Mouse (Mus musculus): ENCODE data around the gene Mthfsd. TPM values are rescaled to one million over a fixed set of nuclear protein-coding genes. Genes with fewer than 3 reads are reported as not detected.

Mthfsd gene
- total and polyA plus RNA-seq, 3 experiments = 46.1 to 62.6 TPM; not detected in 1

DNA sequence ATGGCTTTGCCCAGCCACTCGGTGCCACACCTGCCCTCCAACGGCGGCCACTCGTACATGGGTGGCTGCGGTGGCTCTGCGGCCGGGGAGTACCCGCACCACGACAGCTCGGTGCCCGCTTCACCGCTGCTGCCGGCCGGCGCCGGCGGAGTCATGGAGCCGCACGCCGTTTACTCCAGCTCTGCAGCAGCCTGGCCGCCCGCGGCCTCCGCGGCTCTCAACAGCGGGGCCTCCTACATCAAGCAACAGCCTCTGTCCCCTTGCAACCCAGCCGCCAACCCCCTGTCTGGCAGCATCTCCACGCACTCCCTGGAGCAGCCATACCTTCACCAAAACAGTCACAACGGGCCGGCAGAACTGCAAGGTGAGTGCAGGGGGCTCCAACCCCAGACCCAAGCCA, 23.2 kb downstream of the Mthfsd start:
- H3K36me3 ChIP-seq (ENCODE audit: control insufficient read depth in 1 of 2, insufficient read depth in 2 of 2, low read length in 2 of 2) = no peaks in the 10 kb centered on the region
- no peak for TF ChIP-seq ZNF384 (IDR thresholded peaks at IDR 0.05; ENCODE audit: low read depth, low read length)
- no peak for TF ChIP-seq USF2 (IDR thresholded peaks at IDR 0.05; ENCODE audit: borderline replicate concordance in 1 of 2, insufficient read depth in 1 of 2, low read depth in 1 of 2, low read length in 2 of 2)
- TF ChIP-seq ZKSCAN1 (IDR thresholded peaks at IDR 0.05; ENCODE audit: low read depth, low read length) = no peak
- no peak for TF ChIP-seq GATA1 (IDR thresholded peaks at IDR 0.05; ENCODE audit: low read depth, low read length)
- TF ChIP-seq ELF1 (IDR thresholded peaks at IDR 0.05; ENCODE audit: low read depth, low read length) = no peak
- no peak for TF ChIP-seq TAL1 (IDR thresholded peaks at IDR 0.05; ENCODE audit: low read length)
- no peak for TF ChIP-seq UBTF (IDR thresholded peaks at IDR 0.05; ENCODE audit: borderline replicate concordance, insufficient read depth, low read depth, low read length)
- no peak for TF ChIP-seq ZMIZ1 (IDR thresholded peaks at IDR 0.05; ENCODE audit: low read depth, low read length)
- no peak for TF ChIP-seq MAZ (IDR thresholded peaks at IDR 0.05; ENCODE audit: low read depth, low read length)
- no peak for TF ChIP-seq JUND (IDR thresholded peaks at IDR 0.05; ENCODE audit: low read depth, low read length)
- TF ChIP-seq MYC (IDR thresholded peaks at IDR 0.05; ENCODE audit: low read depth, low read length) = no peak
- TF ChIP-seq MXI1 (IDR thresholded peaks at IDR 0.05; ENCODE audit: low read depth, low read length) = no peak
- H3K79me2 ChIP-seq (ENCODE audit: control insufficient read depth, insufficient read depth, low read length, poor library complexity) = no peaks in the 10 kb centered on the region

DNA sequence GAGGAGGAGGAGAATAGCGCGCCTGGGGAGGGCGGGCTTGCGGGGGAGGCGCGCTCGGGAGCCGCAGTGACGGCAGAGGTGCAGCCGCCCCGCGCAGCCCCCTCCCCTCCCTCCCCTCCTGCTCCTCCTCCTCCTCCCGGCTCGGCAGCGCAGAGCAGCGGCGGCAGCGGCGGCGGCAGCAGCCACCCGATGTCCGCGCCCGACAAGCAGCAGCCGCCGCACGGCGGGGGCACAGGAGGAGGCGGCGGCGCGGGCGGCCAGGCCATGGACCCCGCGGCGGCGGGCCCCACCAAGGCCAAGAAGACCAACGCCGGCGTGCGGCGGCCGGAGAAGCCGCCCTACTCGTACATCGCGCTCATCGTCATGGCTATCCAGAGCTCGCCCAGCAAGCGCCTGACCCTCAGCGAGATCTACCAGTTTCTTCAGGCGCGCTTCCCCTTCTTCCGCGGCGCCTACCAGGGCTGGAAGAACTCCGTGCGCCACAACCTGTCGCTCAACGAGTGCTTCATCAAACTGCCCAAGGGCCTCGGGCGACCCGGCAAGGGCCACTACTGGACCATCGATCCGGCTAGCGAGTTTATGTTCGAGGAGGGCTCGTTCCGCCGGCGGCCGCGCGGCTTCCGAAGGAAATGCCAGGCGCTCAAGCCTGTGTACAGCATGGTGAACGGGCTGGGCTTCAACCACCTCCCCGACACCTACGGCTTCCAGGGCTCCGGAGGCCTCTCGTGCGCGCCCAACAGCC, 23.8 kb downstream of the Mthfsd start, which contains the start of gene Foxf1:
TSS of gene Foxf1 (plus strand) at position 177 of the 742 bp plus-strand sequence.
- Histone ChIP-seq H3K9me3 (replicated peaks; ENCODE audit: insufficient read depth, low read length) (no peaks in the 10 kb centered on the region), H3K79me2 (ENCODE audit: control insufficient read depth, insufficient read depth, low read length, poor library complexity) (no peaks in the 10 kb centered on the region), H3K4me3 (ENCODE audit: control insufficient read depth in 1 of 2, insufficient read depth in 1 of 2, low read depth in 2 of 2, low read length in 2 of 2) (no peak within 1 kb of the TSS), H3K4me1 (ENCODE audit: control insufficient read depth in 1 of 2, insufficient read depth in 2 of 2, low read length in 2 of 2) (no peaks in the 10 kb centered on the region), H3K27me3 (ENCODE audit: control insufficient read depth in 1 of 2, insufficient read depth in 2 of 2, low read length in 2 of 2) (no peaks in the 10 kb centered on the region), H3K9ac (ENCODE audit: control insufficient read depth, low read depth, low read length, poor library complexity, severe bottlenecking) (no peak within 1 kb of the TSS), H3K27ac (ENCODE audit: control insufficient read depth, low read depth, low read length) (no peak within 1 kb of the TSS), H3K36me3 (ENCODE audit: control insufficient read depth in 1 of 2, insufficient read depth in 2 of 2, low read length in 2 of 2) (no peaks in the 10 kb centered on the region)
- DNase-seq (ENCODE audit: low read depth, low spot score) = no peak
- TF ChIP-seq POLR2AphosphoS5 (IDR thresholded peaks at IDR 0.05; ENCODE audit: borderline replicate concordance, low read depth, low read length) (no peak), UBTF (IDR thresholded peaks at IDR 0.05; ENCODE audit: borderline replicate concordance, insufficient read depth, low read depth, low read length) (no peak), MXI1 (IDR thresholded peaks at IDR 0.05; ENCODE audit: low read depth, low read length) (no peak), ELF1 (IDR thresholded peaks at IDR 0.05; ENCODE audit: low read depth, low read length) (no peak), HCFC1 (IDR thresholded peaks at IDR 0.05; ENCODE audit: low read depth, low read length) (no peak), ZMIZ1 (IDR thresholded peaks at IDR 0.05; ENCODE audit: low read depth, low read length) (no peak), CTCF (IDR thresholded peaks at IDR 0.05 in 2 of 3, conservative IDR thresholded peaks at IDR 0.05 in 1 of 3; ENCODE audit: control insufficient read depth in 1 of 3, insufficient read depth in 1 of 3, low read depth in 2 of 3, low read length in 3 of 3, poor library complexity in 1 of 3, severe bottlenecking in 1 of 3) (no peak), TCF12 (IDR thresholded peaks at IDR 0.05; ENCODE audit: low read depth, low read length) (no peak), CHD1 (IDR thresholded peaks at IDR 0.05; ENCODE audit: low read depth, low read length) (no peak), E2F4 (IDR thresholded peaks at IDR 0.05; ENCODE audit: borderline replicate concordance, low read depth, low read length) (no peak), USF1 (IDR thresholded peaks at IDR 0.05; ENCODE audit: low read depth, low read length) (no peak), EP300 (IDR thresholded peaks at IDR 0.05; ENCODE audit: low read depth in 1 of 2, low read length in 2 of 2) (no peak), RAD21 (IDR thresholded peaks at IDR 0.05; ENCODE audit: low read depth, low read length) (no peak), JUND (IDR thresholded peaks at IDR 0.05; ENCODE audit: low read depth, low read length) (no peak), MYC (IDR thresholded peaks at IDR 0.05; ENCODE audit: low read depth, low read length) (no peak), TAL1 (IDR thresholded peaks at IDR 0.05; ENCODE audit: low read length) (no peak), ZC3H11A (IDR thresholded peaks at IDR 0.05; ENCODE audit: low read depth, low read length) (no peak), MAX (IDR thresholded peaks at IDR 0.05; ENCODE audit: low read length) (no peak)

More for the DNA sequence above, 23.2 kb downstream of the Mthfsd start:
- Histone ChIP-seq H3K27ac (ENCODE audit: control insufficient read depth, low read depth, low read length) (no peak overlapping the region), H3K9ac (ENCODE audit: control insufficient read depth, low read depth, low read length, poor library complexity, severe bottlenecking) (no peak overlapping the region), H3K4me3 (ENCODE audit: control insufficient read depth in 1 of 2, insufficient read depth in 1 of 2, low read depth in 2 of 2, low read length in 2 of 2) (no peak overlapping the region), H3K4me1 (ENCODE audit: control insufficient read depth in 1 of 2, insufficient read depth in 2 of 2, low read length in 2 of 2) (no peaks in the 10 kb centered on the region), H3K27me3 (ENCODE audit: control insufficient read depth in 1 of 2, insufficient read depth in 2 of 2, low read length in 2 of 2) (no peaks in the 10 kb centered on the region), H3K9me3 (replicated peaks; ENCODE audit: insufficient read depth, low read length) (no peaks in the 10 kb centered on the region)
- DNase-seq (ENCODE audit: low read depth, low spot score) = no peak

All from MEL (cell line).